ENCODE assay signal across 10 mouse cellular contexts in genomic region chr2:65552222-65552621, GRCm38 (mm10). TPM values are rescaled to one million over a fixed set of nuclear protein-coding genes. Genes with fewer than 3 reads are reported as not detected.
DNase-seq lines count a peak whose midpoint lies in the region; ATAC-seq and TF ChIP-seq lines count a peak whose summit lies in the region.
"Had no signal": no experiment of that assay in that cellular context is flagged by ENCODE, and none has a peak within 500 bp of the region (broad histone marks: within the 10 kb centered on the region; RNA-seq: fewer than 3 reads in every experiment).

No protein-coding gene starts in this region.

- no peak for TF ChIP-seq POLR2A in cerebellum, adult 2 months (IDR thresholded peaks at IDR 0.05; ENCODE audit: borderline replicate concordance, insufficient read depth, low read length)

- peaks cover 13% of the 10 kb centered on the region; the same call in 1 of the 2 replicates for H3K4me1 ChIP-seq in forebrain, embryonic 13.5 days
- H3K4me1 ChIP-seq in cerebellum, adult 2 months (ENCODE audit: control insufficient read depth, insufficient read depth, low read length): no peaks in the 10 kb centered on the region
- H3K4me1 ChIP-seq: heart, embryonic 15.5 days had no signal

- H3K27ac ChIP-seq in forebrain, embryonic 13.5 days: peak overlapping the region; percentile 31; the same call in 1 of the 2 replicates
- H3K27ac ChIP-seq in cerebellum, adult 2 months (ENCODE audit: insufficient read depth, low read length): no peak overlapping the region
- H3K27ac ChIP-seq: heart, embryonic 15.5 days; liver, embryonic 15.5 days had no signal

- H3K4me3 ChIP-seq in forebrain, embryonic 13.5 days: no peak overlapping the region
- H3K4me3 ChIP-seq in cerebellum, adult 2 months (replicated peaks; ENCODE audit: insufficient read depth, low read depth, low read length): no peak overlapping the region
- H3K4me3 ChIP-seq: heart, embryonic 15.5 days; liver, embryonic 15.5 days had no signal

- no peaks in the 10 kb centered on the region for H3K27me3 ChIP-seq in forebrain, embryonic 13.5 days
- no peaks in the 10 kb centered on the region for H3K27me3 ChIP-seq in cerebellum, adult 2 months (ENCODE audit: control insufficient read depth, insufficient read depth, low read length)
- H3K27me3 ChIP-seq: heart, embryonic 15.5 days; liver, embryonic 15.5 days had no signal

- no peak for TF ChIP-seq CTCF in cerebellum, adult 2 months (IDR thresholded peaks at IDR 0.05; ENCODE audit: borderline replicate concordance, insufficient read depth, low read depth, low read length)

- DNase-seq in frontal cortex, postnatal 14 days (ENCODE audit: low spot score in 2 of 2): no peak
- peak; percentile 28 for DNase-seq in MN1 (ENCODE audit: low spot score)
- peak; percentile 68 for DNase-seq in mesoderm, embryonic 11.5 days (ENCODE audit: low read depth, low spot score)
- no peak for DNase-seq in cerebellum, adult 11 months
- DNase-seq in cerebellum, adult 2 months: no peak
- DNase-seq in heart, adult 8-10 months (ENCODE audit: low spot score): no peak

- peak; percentile 63 for ATAC-seq in frontal cortex, adult (ENCODE audit: low TSS enrichment)
- ATAC-seq in forebrain, embryonic 13.5 days: peak; percentile 67

- WGBS in forebrain, embryonic 13.5 days: 50% methylated on average over 5 of the region's 5 CpGs
- WGBS in cerebellum, adult 2 months: 63% methylated on average over 5 of the region's 5 CpGs

- H3K9ac ChIP-seq in forebrain, embryonic 13.5 days: no peak overlapping the region
- H3K9ac ChIP-seq: heart, embryonic 15.5 days; liver, embryonic 15.5 days had no signal

- H3K9me3 ChIP-seq in forebrain, embryonic 13.5 days (replicated peaks): no peaks in the 10 kb centered on the region
- H3K9me3 ChIP-seq: heart, embryonic 15.5 days; liver, embryonic 15.5 days had no signal

- no peaks in the 10 kb centered on the region for H3K36me3 ChIP-seq in forebrain, embryonic 13.5 days (ENCODE audit: poor library complexity, severe bottlenecking)
- H3K36me3 ChIP-seq: heart, embryonic 15.5 days; liver, embryonic 15.5 days had no signal

- 0 out of 2 replicates have a peak overlapping the region, but pooled peaks have one; percentile 1 for H3K4me2 ChIP-seq in forebrain, embryonic 13.5 days
- H3K4me2 ChIP-seq: heart, embryonic 15.5 days; liver, embryonic 15.5 days had no signal

RNA-seq across cellular contexts. Expression of gene Scn3a, which starts 15.2 kb away (rescaled TPM):
- 31.3 and 34.6 TPM in 2 replicates for polyA plus RNA-seq in forebrain, embryonic 13.5 days (2015; fragmentation: Nextera tagmentation; extraction: Ambion mirVana)
- polyA plus RNA-seq in cerebellum, adult 2 months (2012; rRNA removed): 2.5 and 2.7 TPM in 2 replicates
- 1 to 10 TPM in 1 of 4 experiments, under 1 TPM in 3; 0.50 to 1.5 (median 0.73) TPM for total RNA-seq in heart, adult 8-10 months (2022)

Comparison
In these comparisons a context has a peak if more than half of its experiments do, and no peak if none do; other contexts are left out.
1. DNase-seq: peak in MN1 (single experiment) and mesoderm, embryonic 11.5 days (single experiment); none in frontal cortex, postnatal 14 days (0 of 2), cerebellum, adult 11 months (single experiment), cerebellum, adult 2 months (0 of 2) and heart, adult 8-10 months (single experiment).